Mouse (Mus musculus) heart, postnatal 25 days (tissue): ENCODE data around the gene Ism2. TPM values are rescaled to one million over a fixed set of nuclear protein-coding genes. Genes with fewer than 3 reads are reported as not detected.

Source experiments
- DNase-seq: peaks from one replicate; pipeline ENCODE4 v3.0.0; 2022; ENCODE audit warnings: low spot score
- intact Hi-C: fragments of 180-260 bp; cut with DNase I; formaldehyde crosslinking; loops from one replicate; pipeline ENCODE4 v1.15.1; 2025
- microRNA-seq: library from miRNA; unstranded; fragments of <30 nt; microRNA quantifications from one replicate; pipeline ENCODE4 v1.2.0, GENCODE M21; 2022
- total RNA-seq, 2 experiments: library from RNA; stranded (reverse); gene quantifications; 2 replicates each; pipeline ENCODE4 v1.2.3; 2021

Gene Ism2
- total RNA-seq, 2 experiments from 2014 or later = not detected

- intact Hi-C loops = no loop called here
- DNase-seq = no peak
Observed at GRCm38 (mm10) chr12:87253878-87254277, 45.6 kb downstream of the Ism2 start.

GRCm38 (mm10) chr12:87250161-87250560 is 49.3 kb downstream of the Ism2 start:
- no peak for DNase-seq
- intact Hi-C loops = no loop called here

- DNase-seq = no peak
- intact Hi-C loops = loop anchor here (10.0 kb wide), 1 partner anchor 474 kb away; no protein-coding TSS in a partner anchor
Observed at GRCm38 (mm10) chr12:87238632-87239031, 60.9 kb downstream of the Ism2 start, which contains the start of gene Noxred1. TSS of gene Noxred1 (minus strand) at chr12:87238732.

GRCm38 (mm10) chr12:87236882-87237483 is 62.5 kb downstream of the Ism2 start:
- intact Hi-C loops = loop anchor here (10.0 kb wide), 1 partner anchor 472 kb away; no protein-coding TSS in a partner anchor
- no peak for DNase-seq

- DNase-seq = no peak
- intact Hi-C loops = loop anchor here (10.0 kb wide), 1 partner anchor 466 kb away; no protein-coding TSS in a partner anchor
Observed at GRCm38 (mm10) chr12:87230379-87230895, 69.1 kb downstream of the Ism2 start.

- intact Hi-C loops = loop anchor here (10.0 kb wide), 1 partner anchor 465 kb away; no protein-coding TSS in a partner anchor
- no peak for DNase-seq
Observed at GRCm38 (mm10) chr12:87229633-87230032, 69.9 kb downstream of the Ism2 start.

Small RNA genes lying within 50 kb of the gene (microRNA-seq; reads per million reads assigned to microRNA genes)
- not detected for gene Gm47293

Other genes with a start within 250 kb of the Ism2 start
- not detected for gene Ngb, start 197.2 kb downstream of the Ism2 start, total RNA-seq
- 10 to 100 TPM; 46.4 to 47.0 TPM for gene Gstz1, start 152.5 kb downstream of the Ism2 start, total RNA-seq
- gene Pomt2, start 151.7 kb downstream of the Ism2 start, total RNA-seq = 10 to 100 TPM in 1 of 2 experiments, 1 to 10 TPM in 1; 9.5 to 11.9 TPM
- under 1 TPM; 0.21 to 0.34 TPM for gene Samd15, start 100.0 kb downstream of the Ism2 start, total RNA-seq
- 1 to 10 TPM; 4.4 to 6.6 TPM for gene Tmed8, start 99.3 kb downstream of the Ism2 start, total RNA-seq
- under 1 TPM; 0.20 to 0.49 TPM for gene Noxred1, start 61.0 kb downstream of the Ism2 start, total RNA-seq
- gene Vipas39, start 33.4 kb downstream of the Ism2 start, total RNA-seq = 10 to 100 TPM; 21.7 to 23.1 TPM
- 100 to 1,000 TPM; 126 to 158 TPM for gene Ahsa1, start 33.2 kb downstream of the Ism2 start, total RNA-seq
- gene Sptlc2, start 88.7 kb upstream of the Ism2 start, total RNA-seq = 10 to 100 TPM; 25.0 to 26.8 TPM
- 100 to 1,000 TPM; 169 to 172 TPM for gene Slirp, start 144.2 kb upstream of the Ism2 start, total RNA-seq
- 10 to 100 TPM in 1 of 2 experiments, 1 to 10 TPM in 1; 9.5 to 13.1 TPM for gene Alkbh1, start 144.3 kb upstream of the Ism2 start, total RNA-seq
- 10 to 100 TPM; 41.6 to 44.4 TPM for gene Snw1, start 172.6 kb upstream of the Ism2 start, total RNA-seq
- gene Gm5788, start 195.0 kb upstream of the Ism2 start, total RNA-seq = not detected
- not detected for gene Gm8300, start 214.6 kb upstream of the Ism2 start, total RNA-seq